Mouse (Mus musculus): ENCODE measurements around the gene Mdn1. TPM values are rescaled to one million over a fixed set of nuclear protein-coding genes. Genes with fewer than 3 reads are reported as not detected.

Gene Mdn1
- polyA plus RNA-seq, 1 experiment from 2014 or later, result 3.9 TPM

- no peaks in the 10 kb centered on the region for H3K27me3 ChIP-seq
- no peak overlapping the region for H3K4me2 ChIP-seq
- H3K4me1 ChIP-seq (replicated peaks), result no peaks in the 10 kb centered on the region
- no peaks in the 10 kb centered on the region for H3K9me3 ChIP-seq (replicated peaks)
- no peak overlapping the region for H3K9ac ChIP-seq
- WGBS (ENCODE audit: insufficient replicate concordance), result 75% methylated on average over 4 of the region's 4 CpGs
- ATAC-seq (ENCODE audit: insufficient read depth), result no peak
- H3K27ac ChIP-seq (replicated peaks), result no peak overlapping the region
- peaks cover 34% of the 10 kb centered on the region for H3K36me3 ChIP-seq (replicated peaks)
- H3K4me3 ChIP-seq (replicated peaks), result no peak overlapping the region
Measured at GRCm38 (mm10) chr4:32682471-32682870, 25.6 kb downstream of the Mdn1 start.

DNA sequence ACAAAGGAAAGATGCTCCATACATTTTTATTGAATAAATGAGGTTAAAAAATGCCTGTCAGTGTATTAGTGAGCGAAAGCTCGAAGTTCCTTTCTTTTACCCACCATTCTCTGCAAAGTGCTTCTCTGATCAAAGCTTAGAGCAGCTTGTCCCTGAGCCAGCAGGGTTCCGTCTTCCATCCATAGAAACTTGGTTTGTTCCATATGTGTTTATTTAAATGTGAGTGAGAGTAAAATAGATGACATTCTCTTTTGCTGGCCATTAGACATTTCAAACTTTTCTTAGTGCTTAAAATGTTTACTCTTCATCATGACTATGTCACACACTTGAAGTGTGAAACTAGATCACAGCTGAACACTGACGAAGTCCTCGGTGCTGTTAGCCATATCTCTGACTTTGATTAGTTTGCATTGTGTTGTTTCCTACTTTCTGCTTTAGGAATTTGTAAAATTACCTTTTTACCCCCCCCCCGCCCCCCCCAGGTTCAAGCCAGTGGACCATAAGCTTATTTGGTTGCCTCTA lies 26.2 kb downstream of the Mdn1 start:
- peaks cover 29% of the 10 kb centered on the region for H3K36me3 ChIP-seq (replicated peaks)
- H3K4me2 ChIP-seq, result no peak overlapping the region
- no peak overlapping the region for H3K4me3 ChIP-seq (replicated peaks)
- H3K9me3 ChIP-seq (replicated peaks), result no peaks in the 10 kb centered on the region
- ATAC-seq (ENCODE audit: insufficient read depth), result no peak
- 75% methylated on average over 6 of the region's 6 CpGs for WGBS (ENCODE audit: insufficient replicate concordance)
- H3K4me1 ChIP-seq (replicated peaks), result no peaks in the 10 kb centered on the region
- H3K9ac ChIP-seq, result no peak overlapping the region
- no peaks in the 10 kb centered on the region for H3K27me3 ChIP-seq
- no peak overlapping the region for H3K27ac ChIP-seq (replicated peaks)

GRCm38 (mm10) chr4:32717733-32718132 lies 60.8 kb downstream of the Mdn1 start:
- H3K27me3 ChIP-seq, result no peaks in the 10 kb centered on the region
- H3K36me3 ChIP-seq (replicated peaks), result peaks cover 50% of the 10 kb centered on the region
- H3K9me3 ChIP-seq (replicated peaks), result no peaks in the 10 kb centered on the region
- 71% methylated on average over 1 of the region's 1 CpGs for WGBS (ENCODE audit: insufficient replicate concordance)
- H3K27ac ChIP-seq (replicated peaks), result no peak overlapping the region
- H3K9ac ChIP-seq, result no peak overlapping the region
- H3K4me1 ChIP-seq (replicated peaks), result no peaks in the 10 kb centered on the region
- H3K4me3 ChIP-seq (replicated peaks), result no peak overlapping the region
- ATAC-seq (ENCODE audit: insufficient read depth), result no peak
- no peak overlapping the region for H3K4me2 ChIP-seq

DNA sequence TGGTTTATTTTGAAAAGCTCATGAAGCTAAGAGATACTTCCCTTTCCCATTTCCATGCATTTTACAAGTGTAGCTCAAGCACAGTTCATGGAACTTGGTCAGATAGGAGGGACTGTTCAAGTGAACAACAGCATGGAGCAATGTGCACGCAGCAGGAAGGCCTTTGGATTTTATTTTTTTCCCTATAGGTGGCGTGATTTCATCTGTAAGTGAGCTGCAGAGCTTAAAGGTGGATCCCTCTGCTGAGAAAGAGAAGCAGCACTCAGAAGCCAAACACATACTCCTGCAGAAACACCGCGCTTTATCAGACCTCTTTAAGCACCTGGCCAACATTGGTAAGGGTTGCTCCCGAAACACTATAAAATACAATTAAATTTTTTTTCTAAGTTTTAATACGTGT lies 88.5 kb downstream of the Mdn1 start:
- Histone ChIP-seq H3K4me2 (no peak overlapping the region), H3K27ac (replicated peaks) (no peak overlapping the region), H3K4me1 (replicated peaks) (no peaks in the 10 kb centered on the region), H3K27me3 (no peaks in the 10 kb centered on the region), H3K36me3 (replicated peaks) (peaks cover 79% of the 10 kb centered on the region), H3K9me3 (replicated peaks) (no peaks in the 10 kb centered on the region), H3K9ac (no peak overlapping the region), H3K4me3 (replicated peaks) (no peak overlapping the region)
- WGBS (ENCODE audit: insufficient replicate concordance), result 76% methylated on average over 6 of the region's 6 CpGs
- ATAC-seq (ENCODE audit: insufficient read depth), result no peak

GRCm38 (mm10) chr4:32748396-32748795 lies 91.5 kb downstream of the Mdn1 start:
- Histone ChIP-seq H3K9ac (no peak overlapping the region), H3K27me3 (no peaks in the 10 kb centered on the region), H3K4me1 (replicated peaks) (no peaks in the 10 kb centered on the region), H3K27ac (replicated peaks) (no peak overlapping the region), H3K9me3 (replicated peaks) (no peaks in the 10 kb centered on the region), H3K4me3 (replicated peaks) (no peak overlapping the region), H3K36me3 (replicated peaks) (peaks cover 82% of the 10 kb centered on the region), H3K4me2 (no peak overlapping the region)
- WGBS (ENCODE audit: insufficient replicate concordance), result 79% methylated on average over 7 of the region's 7 CpGs
- ATAC-seq (ENCODE audit: insufficient read depth), result no peak

DNA sequence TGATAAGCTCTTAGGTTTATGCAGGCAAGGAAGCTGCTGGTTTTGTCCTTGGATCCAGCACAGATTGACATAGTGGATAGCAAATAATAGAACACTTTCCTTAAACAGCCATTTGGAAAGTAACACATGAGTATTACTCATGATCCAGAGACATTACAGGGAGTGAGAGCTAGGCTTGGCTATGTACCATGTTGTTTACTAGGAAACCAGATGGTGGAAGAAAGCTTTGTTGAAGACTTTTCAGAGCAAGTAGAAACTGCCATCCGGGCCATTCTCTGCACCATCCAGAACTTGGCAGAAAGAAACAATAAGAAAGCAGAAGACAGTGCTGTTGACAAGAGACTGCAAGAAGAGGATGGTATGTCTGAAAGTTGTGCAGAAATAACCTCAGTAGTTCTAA lies 93.8 kb downstream of the Mdn1 start:
- Histone ChIP-seq H3K36me3 (replicated peaks) (peaks cover 63% of the 10 kb centered on the region), H3K27me3 (no peaks in the 10 kb centered on the region), H3K27ac (replicated peaks) (no peak overlapping the region), H3K4me3 (replicated peaks) (no peak overlapping the region), H3K4me2 (no peak overlapping the region), H3K4me1 (replicated peaks) (no peaks in the 10 kb centered on the region), H3K9ac (no peak overlapping the region), H3K9me3 (replicated peaks) (no peaks in the 10 kb centered on the region)
- no peak for ATAC-seq (ENCODE audit: insufficient read depth)
- 71% methylated on average over 1 of the region's 1 CpGs for WGBS (ENCODE audit: insufficient replicate concordance)

DNA sequence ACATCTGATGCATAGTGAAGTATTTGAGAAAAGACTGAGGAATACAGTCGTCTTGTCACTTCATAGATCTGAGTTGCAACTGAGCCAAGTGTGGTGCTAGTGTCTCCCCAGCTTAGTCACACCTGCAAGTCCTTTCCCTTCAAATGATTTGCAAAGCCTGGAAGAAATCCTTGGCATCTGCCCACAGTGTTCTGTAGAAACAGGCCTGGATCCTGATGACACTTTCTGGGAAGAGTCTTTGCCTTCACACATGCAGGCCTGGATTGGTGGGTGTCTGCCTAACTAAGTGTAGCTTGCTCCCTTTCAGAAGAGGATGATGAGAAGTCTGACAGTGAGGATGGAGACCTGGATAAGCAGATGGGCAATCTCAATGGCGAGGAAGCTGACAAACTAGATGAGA lies 100.5 kb downstream of the Mdn1 start:
- Histone ChIP-seq H3K4me1 (replicated peaks) (no peaks in the 10 kb centered on the region), H3K4me2 (no peak overlapping the region), H3K36me3 (replicated peaks) (peaks cover 49% of the 10 kb centered on the region), H3K9ac (no peak overlapping the region), H3K27me3 (no peaks in the 10 kb centered on the region), H3K4me3 (replicated peaks) (no peak overlapping the region), H3K27ac (replicated peaks) (no peak overlapping the region), H3K9me3 (replicated peaks) (no peaks in the 10 kb centered on the region)
- 58% methylated on average over 2 of the region's 2 CpGs for WGBS (ENCODE audit: insufficient replicate concordance)
- ATAC-seq (ENCODE audit: insufficient read depth), result no peak

DNA sequence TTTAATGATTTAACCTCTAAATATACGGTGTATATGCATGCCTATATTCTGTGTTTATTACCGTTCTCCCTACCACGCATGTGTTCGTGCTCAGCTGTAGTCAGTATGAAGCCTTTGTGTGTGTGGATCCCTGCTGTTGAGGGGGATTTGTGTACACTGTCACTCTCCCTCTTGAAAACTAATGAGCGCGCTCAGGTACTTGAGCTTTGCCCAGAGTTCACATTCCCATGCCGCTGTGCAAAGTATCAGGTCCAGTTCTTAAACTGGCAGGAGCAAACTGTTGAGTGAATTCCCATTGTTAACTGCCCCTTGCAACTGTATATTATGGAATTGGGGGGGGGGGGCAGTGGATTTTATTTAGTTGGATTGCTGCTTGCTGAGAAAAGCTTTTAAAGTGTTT lies 110.6 kb downstream of the Mdn1 start:
- H3K36me3 ChIP-seq (replicated peaks), result peaks cover 37% of the 10 kb centered on the region
- no peaks in the 10 kb centered on the region for H3K4me1 ChIP-seq (replicated peaks)
- H3K27ac ChIP-seq (replicated peaks), result no peak overlapping the region
- H3K4me3 ChIP-seq (replicated peaks), result no peak overlapping the region
- 84% methylated on average over 7 of the region's 7 CpGs for WGBS (ENCODE audit: insufficient replicate concordance)
- no peak for ATAC-seq (ENCODE audit: insufficient read depth)
- H3K9ac ChIP-seq, result no peak overlapping the region
- H3K9me3 ChIP-seq (replicated peaks), result no peaks in the 10 kb centered on the region
- no peak overlapping the region for H3K4me2 ChIP-seq
- no peaks in the 10 kb centered on the region for H3K27me3 ChIP-seq

DNA sequence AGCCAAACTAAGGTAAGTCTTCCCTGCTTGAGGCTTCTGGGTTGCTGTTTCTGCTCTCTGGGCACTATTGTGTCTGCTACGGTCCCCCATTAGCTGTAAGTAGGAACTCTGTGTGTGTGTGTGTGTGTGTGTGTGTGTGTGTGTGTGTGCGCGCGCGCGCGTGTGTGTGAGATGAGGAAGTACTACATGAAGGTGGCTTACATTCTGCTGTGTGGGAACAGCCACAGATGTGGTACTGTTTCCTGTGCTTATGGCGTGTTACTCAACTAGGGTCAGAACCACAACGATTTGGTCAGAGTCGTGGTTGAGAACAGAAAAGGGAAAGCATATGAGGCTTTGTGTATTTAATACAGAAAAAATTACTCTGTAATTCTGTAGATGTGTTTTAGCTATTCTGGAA lies 111.1 kb downstream of the Mdn1 start:
- Histone ChIP-seq H3K9me3 (replicated peaks) (no peaks in the 10 kb centered on the region), H3K4me2 (no peak overlapping the region), H3K27me3 (no peaks in the 10 kb centered on the region), H3K9ac (no peak overlapping the region), H3K27ac (replicated peaks) (no peak overlapping the region), H3K4me3 (replicated peaks) (no peak overlapping the region), H3K36me3 (replicated peaks) (peaks cover 37% of the 10 kb centered on the region), H3K4me1 (replicated peaks) (no peaks in the 10 kb centered on the region)
- peak; percentile 31; the same call in 1 of the 2 replicates for ATAC-seq (ENCODE audit: insufficient read depth)
- 41% methylated on average over 10 of the region's 10 CpGs for WGBS (ENCODE audit: insufficient replicate concordance)

DNA sequence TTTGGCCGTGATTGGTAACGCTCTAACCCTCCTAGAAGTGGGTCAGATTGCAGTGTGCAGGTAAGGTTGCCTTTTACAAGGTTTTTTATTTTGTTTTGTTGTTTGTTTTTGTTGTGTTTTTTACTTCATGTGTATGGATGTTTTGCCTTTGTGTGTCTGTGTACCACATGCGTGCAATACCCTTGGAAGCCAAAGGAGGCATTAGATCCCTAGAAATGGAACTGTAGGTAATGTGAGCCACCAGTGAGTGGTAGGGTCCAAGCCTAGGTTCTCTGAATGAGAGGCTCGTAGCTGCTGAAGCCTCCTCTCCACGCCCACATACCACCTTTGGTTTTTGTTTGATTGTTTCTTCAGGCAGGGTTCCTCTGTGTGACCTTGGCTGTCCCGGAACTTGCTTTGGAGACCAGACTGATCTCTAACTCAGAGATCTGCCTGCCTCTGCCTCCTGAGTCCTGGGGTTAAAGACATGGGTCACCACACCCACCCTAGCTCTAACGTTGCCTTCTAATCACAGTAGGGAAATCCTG lies 113.4 kb downstream of the Mdn1 start:
- no peaks in the 10 kb centered on the region for H3K9me3 ChIP-seq (replicated peaks)
- H3K36me3 ChIP-seq (replicated peaks), result peaks cover 48% of the 10 kb centered on the region
- no peak overlapping the region for H3K27ac ChIP-seq (replicated peaks)
- no peak overlapping the region for H3K4me2 ChIP-seq
- WGBS (ENCODE audit: insufficient replicate concordance), result 77% methylated on average over 7 of the region's 7 CpGs
- no peak overlapping the region for H3K9ac ChIP-seq
- ATAC-seq (ENCODE audit: insufficient read depth), result no peak
- no peak overlapping the region for H3K4me3 ChIP-seq (replicated peaks)
- no peaks in the 10 kb centered on the region for H3K27me3 ChIP-seq
- H3K4me1 ChIP-seq (replicated peaks), result no peaks in the 10 kb centered on the region

DNA sequence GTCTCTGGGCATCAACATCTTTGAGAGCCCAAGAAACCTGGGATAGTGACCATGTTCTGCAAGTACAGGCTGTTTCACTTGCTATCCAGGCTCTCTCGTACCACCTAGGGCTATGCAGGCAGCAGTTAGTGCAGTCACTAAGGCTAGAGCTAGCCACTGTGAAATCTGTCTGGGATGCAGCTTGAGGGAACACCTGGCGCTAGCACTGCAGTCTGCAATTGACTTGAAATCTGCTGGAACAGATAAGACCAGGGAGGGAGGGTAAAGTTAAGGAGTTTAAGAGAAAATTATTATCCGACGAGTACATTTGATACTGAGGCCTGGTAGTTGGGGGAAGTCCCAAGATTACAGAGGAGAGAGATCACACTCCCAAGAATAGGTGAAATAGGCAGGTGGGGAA lies 123.1 kb downstream of the Mdn1 start:
- H3K9ac ChIP-seq, result no peak overlapping the region
- no peak overlapping the region for H3K4me2 ChIP-seq
- H3K4me3 ChIP-seq (replicated peaks), result no peak overlapping the region
- no peaks in the 10 kb centered on the region for H3K4me1 ChIP-seq (replicated peaks)
- peak; percentile 42; the same call in 1 of the 2 replicates for ATAC-seq (ENCODE audit: insufficient read depth)
- WGBS (ENCODE audit: insufficient replicate concordance), result 50% methylated on average over 4 of the region's 4 CpGs
- no peaks in the 10 kb centered on the region for H3K27me3 ChIP-seq
- no peak overlapping the region for H3K27ac ChIP-seq (replicated peaks)
- H3K9me3 ChIP-seq (replicated peaks), result no peaks in the 10 kb centered on the region
- H3K36me3 ChIP-seq (replicated peaks), result peaks cover 5% of the 10 kb centered on the region; the same call in 1 of the 2 replicates

- H3K4me1 ChIP-seq (replicated peaks), result no peaks in the 10 kb centered on the region
- no peak overlapping the region for H3K4me2 ChIP-seq
- H3K4me3 ChIP-seq (replicated peaks), result no peak overlapping the region
- no peaks in the 10 kb centered on the region for H3K9me3 ChIP-seq (replicated peaks)
- H3K9ac ChIP-seq, result no peak overlapping the region
- no peak overlapping the region for H3K27ac ChIP-seq (replicated peaks)
- 61% methylated on average over 1 of the region's 1 CpGs for WGBS (ENCODE audit: insufficient replicate concordance)
- H3K36me3 ChIP-seq (replicated peaks), result no peaks in the 10 kb centered on the region
- H3K27me3 ChIP-seq, result no peaks in the 10 kb centered on the region
- no peak for ATAC-seq (ENCODE audit: insufficient read depth)
Measured at GRCm38 (mm10) chr4:32787110-32787509, 130.2 kb downstream of the Mdn1 start.
